Mouse (Mus musculus) intestine, embryonic 16.5 days (tissue): ENCODE measurements around the gene Tapbpl. TPM values are rescaled to one million over a fixed set of nuclear protein-coding genes. Genes with fewer than 3 reads are reported as not detected.

Experiments used
- ATAC-seq: fragments of 200-750 bp; cut with Nextera tagmentation; 2 replicates; pipeline ENCODE4 v1.8.0; 2017; ENCODE audit warnings: moderate TSS enrichment, moderate library complexity
- H3K27ac ChIP-seq: fragments of 300-500 bp; sonication (generic); 2 replicates; pipeline ENCODE4 v1.5.1; 2014; ENCODE audit warnings: mild to moderate bottlenecking, low read length
- H3K27me3 ChIP-seq: fragments of 300-500 bp; sonication (generic); replicated peaks from 2 replicates; pipeline ENCODE4 v1.6.1; 2014; ENCODE audit warnings: low read length, control low read depth, mixed read lengths; ENCODE audit not compliant: control insufficient read depth, insufficient read depth
- H3K36me3 ChIP-seq: fragments of 300-500 bp; sonication (generic); 2 replicates; pipeline ENCODE4 v1.6.1; 2014; ENCODE audit warnings: low read length, control low read depth; ENCODE audit not compliant: control insufficient read depth, insufficient read depth
- H3K4me1 ChIP-seq: fragments of 300-500 bp; sonication (generic); 2 replicates; pipeline ENCODE4 v1.6.1; 2014; ENCODE audit warnings: low read length, control low read depth, mixed read lengths; ENCODE audit not compliant: control insufficient read depth, insufficient read depth
- H3K4me2 ChIP-seq: fragments of 300-500 bp; sonication (generic); 2 replicates; pipeline ENCODE4 v1.6.1; 2014; ENCODE audit warnings: low read depth, low read length, control low read depth
- H3K4me3 ChIP-seq: fragments of 300-500 bp; sonication (generic); 2 replicates; pipeline ENCODE4 v1.5.1; 2014; ENCODE audit warnings: mild to moderate bottlenecking, low read length
- H3K9ac ChIP-seq: fragments of 300-500 bp; sonication (generic); 2 replicates; pipeline ENCODE4 v1.6.1; 2014; ENCODE audit warnings: low read depth, low read length
- H3K9me3 ChIP-seq: fragments of 300-500 bp; sonication (generic); 2 replicates; pipeline ENCODE4 v1.6.1; 2016; ENCODE audit warnings: low read length, control low read depth; ENCODE audit not compliant: control insufficient read depth
- WGBS: fragments of 180-500 bp; shearing (Covaris S2); extraction: QIAGEN DNeasy Blood & Tissue Kit; methylation state at CpG from one replicate; pipeline ENCODE4 v1.1.7; 2014; 5-methylcytosine and 5-hydroxymethylcytosine counted together
- polyA plus RNA-seq: library from polyadenylated mRNA; unstranded; fragments of >200 nt; fragmentation: Nextera tagmentation; extraction: Ambion mirVana; gene quantifications from 2 replicates; pipeline ENCODE4 v1.2.1, GENCODE M21; 2015

The Tapbpl gene
- polyA plus RNA-seq, 1 experiment from 2014 or later: 13.3 TPM

- WGBS: 56% methylated on average over 7 of the region's 7 CpGs
- Histone ChIP-seq H3K9me3 (no peaks in the 10 kb centered on the region), H3K27ac (no peak overlapping the region), H3K27me3 (no peaks in the 10 kb centered on the region), H3K4me2 (peak overlapping the region; percentile 81; the same call in 1 of the 2 replicates), H3K4me1 (peaks cover 6% of the 10 kb centered on the region; the same call in 1 of the 2 replicates), H3K9ac (no peak overlapping the region), H3K36me3 (no peaks in the 10 kb centered on the region), H3K4me3 (peak overlapping the region; percentile 70)
- ATAC-seq: no peak
Observed at GRCm38 (mm10) chr6:125193390-125193789, 38.3 kb downstream of the Tapbpl start.

- Histone ChIP-seq H3K4me2 (peak overlapping the region; percentile 81), H3K27ac (peak overlapping the region; percentile 99), H3K27me3 (no peaks in the 10 kb centered on the region), H3K36me3 (no peaks in the 10 kb centered on the region), H3K4me3 (peak overlapping the region; percentile 70), H3K9ac (peak overlapping the region; percentile 90), H3K4me1 (peaks cover 6% of the 10 kb centered on the region; the same call in 1 of the 2 replicates), H3K9me3 (no peaks in the 10 kb centered on the region)
- no peak for ATAC-seq
- 38% methylated on average over 5 of the region's 5 CpGs for WGBS
Observed at GRCm38 (mm10) chr6:125192841-125193240, 38.8 kb downstream of the Tapbpl start.

- no peaks in the 10 kb centered on the region for H3K9me3 ChIP-seq
- H3K9ac ChIP-seq: peak overlapping the region; percentile 90
- H3K4me3 ChIP-seq: peak overlapping the region; percentile 70
- peaks cover 6% of the 10 kb centered on the region; the same call in 1 of the 2 replicates for H3K4me1 ChIP-seq
- ATAC-seq: peak; percentile 96
- H3K36me3 ChIP-seq: no peaks in the 10 kb centered on the region
- peak overlapping the region; percentile 99 for H3K27ac ChIP-seq
- no peaks in the 10 kb centered on the region for H3K27me3 ChIP-seq
- under 1% methylated on average over 34 of the region's 34 CpGs for WGBS
- H3K4me2 ChIP-seq: peak overlapping the region; percentile 81
Observed at GRCm38 (mm10) chr6:125192016-125192714, 39.5 kb downstream of the Tapbpl start.

- WGBS: under 1% methylated on average over 53 of the region's 54 CpGs
- peaks cover 6% of the 10 kb centered on the region; the same call in 1 of the 2 replicates for H3K4me1 ChIP-seq
- peak within 1 kb of the TSS; percentile 99 for H3K27ac ChIP-seq
- H3K9ac ChIP-seq: peak within 1 kb of the TSS; percentile 90
- peak; percentile 96 for ATAC-seq
- no peaks in the 10 kb centered on the region for H3K36me3 ChIP-seq
- H3K27me3 ChIP-seq: no peaks in the 10 kb centered on the region
- no peaks in the 10 kb centered on the region for H3K9me3 ChIP-seq
- H3K4me3 ChIP-seq: peak within 1 kb of the TSS; percentile 70
- H3K4me2 ChIP-seq: peak within 1 kb of the TSS; percentile 81
Observed at GRCm38 (mm10) chr6:125191332-125192015, 40.2 kb downstream of the Tapbpl start, which contains the start of the genes Ncapd2 and Mrpl51. Gene Ncapd2 (minus strand): TSS chr6:125191701. Gene Mrpl51 (plus strand): TSS chr6:125191801.

- Histone ChIP-seq H3K4me1 (peaks cover 6% of the 10 kb centered on the region; the same call in 1 of the 2 replicates), H3K9ac (peak overlapping the region; percentile 78), H3K27me3 (no peaks in the 10 kb centered on the region), H3K4me3 (peak overlapping the region; percentile 70), H3K27ac (peak overlapping the region; percentile 86), H3K36me3 (no peaks in the 10 kb centered on the region), H3K4me2 (peak overlapping the region; percentile 61), H3K9me3 (no peaks in the 10 kb centered on the region)
- no peak for ATAC-seq
Observed at GRCm38 (mm10) chr6:125190816-125191215, 40.8 kb downstream of the Tapbpl start.

GRCm38 (mm10) chr6:125186203-125186602 lies 45.5 kb downstream of the Tapbpl start:
- Histone ChIP-seq H3K27me3 (no peaks in the 10 kb centered on the region), H3K36me3 (peaks cover 18% of the 10 kb centered on the region), H3K9me3 (no peaks in the 10 kb centered on the region), H3K27ac (no peak overlapping the region), H3K4me3 (no peak overlapping the region), H3K9ac (no peak overlapping the region), H3K4me2 (no peak overlapping the region), H3K4me1 (peaks cover 2% of the 10 kb centered on the region; the same call in 1 of the 2 replicates)
- WGBS: 93% methylated on average over 10 of the region's 10 CpGs
- ATAC-seq: no peak

- H3K27me3 ChIP-seq: no peaks in the 10 kb centered on the region
- H3K4me1 ChIP-seq: no peaks in the 10 kb centered on the region
- no peak overlapping the region for H3K4me2 ChIP-seq
- H3K9me3 ChIP-seq: no peaks in the 10 kb centered on the region
- no peak for ATAC-seq
- H3K27ac ChIP-seq: no peak overlapping the region
- peaks cover 36% of the 10 kb centered on the region for H3K36me3 ChIP-seq
- H3K9ac ChIP-seq: no peak overlapping the region
- WGBS: 83% methylated on average over 5 of the region's 5 CpGs
- H3K4me3 ChIP-seq: no peak overlapping the region
Observed at GRCm38 (mm10) chr6:125182133-125182532, 49.5 kb downstream of the Tapbpl start.

- Histone ChIP-seq H3K36me3 (peaks cover 34% of the 10 kb centered on the region), H3K27me3 (no peaks in the 10 kb centered on the region), H3K27ac (no peak overlapping the region), H3K4me2 (no peak overlapping the region), H3K9ac (no peak overlapping the region), H3K9me3 (no peaks in the 10 kb centered on the region), H3K4me3 (no peak overlapping the region), H3K4me1 (no peaks in the 10 kb centered on the region)
- 89% methylated on average over 7 of the region's 7 CpGs for WGBS
- no peak for ATAC-seq
Observed at GRCm38 (mm10) chr6:125179601-125180000, 52.1 kb downstream of the Tapbpl start.

- no peak overlapping the region for H3K4me2 ChIP-seq
- H3K36me3 ChIP-seq: peaks cover 46% of the 10 kb centered on the region
- H3K9ac ChIP-seq: no peak overlapping the region
- H3K27ac ChIP-seq: no peak overlapping the region
- H3K4me3 ChIP-seq: no peak overlapping the region
- no peaks in the 10 kb centered on the region for H3K9me3 ChIP-seq
- 96% methylated on average over 5 of the region's 5 CpGs for WGBS
- no peak for ATAC-seq
- H3K27me3 ChIP-seq: no peaks in the 10 kb centered on the region
- H3K4me1 ChIP-seq: no peaks in the 10 kb centered on the region
Observed at GRCm38 (mm10) chr6:125175469-125175868, 56.2 kb downstream of the Tapbpl start.
